Mouse (Mus musculus): ENCODE data around the gene Scpep1.
"Not testable (repeated sequence)": the region's sequence is repeated elsewhere in the genome, so short reads cannot be mapped to it uniquely, and the experiment has no call there.

- not testable (repeated sequence) for TF ChIP-seq POLR2A (IDR thresholded peaks at IDR 0.05; ENCODE audit: low read depth, low read length); CTCF (IDR thresholded peaks at IDR 0.05; ENCODE audit: borderline replicate concordance, insufficient read depth, low read length)
Observed at GRCm38 (mm10) chr11:88891921-88892561, 63.2 kb downstream of the Scpep1 start.

All from embryonic fibroblast, embryonic 13.5 days (primary cell).